Mouse (Mus musculus): ENCODE measurements around the gene Ubxn11.
"Not testable (repeated sequence)": the region's sequence is repeated elsewhere in the genome, so short reads cannot be mapped to it uniquely, and the experiment has no call there.

GRCm38 (mm10) chr4:134160071-134160470 is 57.7 kb downstream of the Ubxn11 start:
- TF ChIP-seq POLR2A (IDR thresholded peaks at IDR 0.05; ENCODE audit: borderline replicate concordance, insufficient read depth, low read length); CTCF (IDR thresholded peaks at IDR 0.05; ENCODE audit: borderline replicate concordance, insufficient read depth, low read depth, low read length): not testable (repeated sequence)

All from cerebellum, adult 2 months (tissue).